Mouse (Mus musculus) left cerebral cortex, adult 18-20 months (tissue): Measurements from ENCODE around the gene Rnf186. TPM values are rescaled to one million over a fixed set of nuclear protein-coding genes. Genes with fewer than 3 reads are reported as not detected.
A peak's percentile ranks its signal among the peaks of the same experiment; 100 is the strongest.
"Not testable (repeated sequence)": the region's sequence is repeated elsewhere in the genome, so short reads cannot be mapped to it uniquely, and the experiment has no call there.

Source experiments
- DNase-seq, 2 experiments: peaks; one replicate each; pipeline ENCODE4 v3.0.0; 2021 to 2022; ENCODE audit warnings: low spot score in 2 of 2, mixed read lengths in 1 of 2
- total RNA-seq, 2 experiments: library from RNA; stranded (reverse); gene quantifications; 2 replicates each; pipeline ENCODE4 v1.2.3; 2021

The Rnf186 gene
- total RNA-seq, 2 experiments from 2014 or later: not detected

DNA sequence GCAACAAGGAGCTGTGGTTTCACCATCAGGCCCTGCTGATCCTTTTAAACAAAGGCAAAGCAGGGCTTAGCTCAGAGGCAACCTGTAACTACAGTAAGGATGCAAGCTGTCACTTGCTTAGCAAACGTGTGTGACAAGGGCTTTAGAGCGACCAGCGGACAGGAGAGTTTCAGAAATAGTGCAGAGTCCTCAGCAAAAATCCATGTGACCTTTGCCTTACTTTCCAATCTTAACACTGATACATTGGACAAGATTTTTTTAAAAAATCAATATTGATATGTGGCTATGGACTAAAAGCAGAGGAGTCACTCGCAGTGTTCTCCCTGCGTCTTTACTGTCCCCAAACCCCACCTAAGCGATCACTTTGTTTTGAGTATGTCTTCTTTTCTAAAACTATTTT lies 4.5 kb downstream of the Rnf186 start:
- DNase-seq: no peak

DNA sequence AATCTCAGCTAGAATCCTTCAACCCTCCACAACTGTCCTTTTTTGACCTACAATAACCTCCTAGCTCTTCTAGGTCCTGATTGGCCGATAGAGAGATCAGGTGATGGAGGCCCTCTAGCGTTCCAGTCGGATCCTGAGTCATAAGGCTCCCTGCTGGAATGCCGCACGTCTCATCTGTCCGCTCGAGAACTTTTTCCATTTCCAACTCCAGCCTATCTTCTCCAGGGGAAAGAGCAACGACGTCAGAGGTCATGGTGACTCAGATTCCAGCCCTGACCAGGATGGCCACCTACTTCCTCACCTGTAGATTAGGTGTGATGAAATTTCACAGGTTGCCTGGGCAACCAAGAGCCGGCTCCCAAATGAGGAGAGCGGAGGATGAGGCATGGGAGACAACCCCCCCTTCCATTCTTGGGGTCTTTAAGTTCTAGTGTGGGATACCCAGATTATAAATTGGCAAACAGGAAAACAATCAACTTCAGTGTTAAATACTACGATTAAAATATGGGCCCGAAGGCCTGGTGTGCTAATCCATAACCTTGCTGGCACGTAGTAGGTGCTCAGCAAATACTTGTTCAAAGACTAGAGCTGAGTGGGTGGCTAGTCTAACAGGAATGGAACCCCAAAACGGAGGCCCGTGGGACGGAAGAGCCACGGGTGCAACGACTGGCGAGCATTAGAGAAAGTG lies 5.4 kb downstream of the Rnf186 start:
- DNase-seq: peak; percentile 26 to 27

DNA sequence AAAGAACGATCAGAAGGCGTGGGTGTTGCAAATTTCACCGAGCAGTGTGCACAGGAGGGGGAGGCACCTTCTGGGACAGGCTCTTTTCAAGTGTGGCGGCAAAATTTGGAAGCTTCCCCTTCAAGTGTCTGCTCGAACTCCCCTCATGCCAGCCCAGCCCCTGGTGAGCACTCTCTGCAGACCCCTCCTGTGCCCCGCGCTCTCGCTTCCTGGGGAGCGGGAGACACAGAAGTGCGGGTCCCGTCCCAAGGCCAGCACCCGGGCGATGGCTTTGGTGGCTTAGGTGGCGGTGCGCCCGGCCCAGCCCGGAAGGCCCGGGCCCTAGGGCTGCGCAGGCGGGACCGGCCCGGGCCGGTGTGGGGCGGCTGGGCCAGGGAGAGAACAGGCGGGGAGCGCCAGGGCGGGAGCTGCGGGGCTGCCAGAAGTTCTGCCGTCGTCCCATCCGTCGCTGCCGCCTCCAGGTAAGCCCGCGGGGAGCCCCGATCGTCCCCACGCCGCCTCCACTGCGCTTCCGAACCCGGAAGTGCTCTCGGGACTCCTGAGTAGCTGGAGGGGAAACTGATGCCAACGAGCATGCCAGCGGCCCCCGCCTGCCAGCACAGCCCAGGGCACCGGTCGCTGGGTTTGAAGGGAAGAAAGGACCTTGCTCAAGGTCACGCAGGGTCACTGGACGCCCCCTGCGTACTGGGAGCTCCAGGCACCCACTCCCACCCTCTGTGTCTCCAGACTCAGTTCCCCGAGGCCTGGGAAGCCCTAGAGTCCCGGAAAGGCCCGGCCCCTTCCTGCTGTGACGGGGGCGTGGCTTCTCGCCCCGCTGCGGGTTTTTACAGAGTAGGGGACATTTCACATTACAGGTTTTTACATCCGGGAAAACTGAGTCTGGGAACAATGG lies 6.2 kb downstream of the Rnf186 start, which contains the start of gene Tmco4:
Tmco4 (plus strand) TSS at position 62 of the 892 bp plus-strand sequence.
- DNase-seq: peak; percentile 36 to 39

DNA sequence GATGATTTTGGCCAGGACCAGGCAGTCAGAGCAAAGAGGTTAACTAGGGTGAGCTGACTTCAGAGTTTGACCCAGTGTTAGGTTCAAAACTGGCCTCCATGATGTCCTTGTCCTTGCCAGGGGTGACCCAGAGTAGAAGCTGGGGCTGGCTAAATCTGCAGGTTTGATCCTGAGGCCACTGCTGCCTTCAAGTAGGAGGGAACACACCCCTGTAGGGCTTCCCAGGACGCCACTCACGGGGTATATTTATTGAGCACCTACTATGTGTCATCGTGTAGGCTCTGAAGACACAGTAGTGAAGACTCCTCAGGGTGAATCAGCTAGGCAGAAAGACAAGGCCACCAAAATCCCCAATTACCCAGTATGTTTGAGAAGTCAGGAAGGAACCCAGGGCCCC lies 6.8 kb downstream of the Rnf186 start:
- DNase-seq: no peak

DNA sequence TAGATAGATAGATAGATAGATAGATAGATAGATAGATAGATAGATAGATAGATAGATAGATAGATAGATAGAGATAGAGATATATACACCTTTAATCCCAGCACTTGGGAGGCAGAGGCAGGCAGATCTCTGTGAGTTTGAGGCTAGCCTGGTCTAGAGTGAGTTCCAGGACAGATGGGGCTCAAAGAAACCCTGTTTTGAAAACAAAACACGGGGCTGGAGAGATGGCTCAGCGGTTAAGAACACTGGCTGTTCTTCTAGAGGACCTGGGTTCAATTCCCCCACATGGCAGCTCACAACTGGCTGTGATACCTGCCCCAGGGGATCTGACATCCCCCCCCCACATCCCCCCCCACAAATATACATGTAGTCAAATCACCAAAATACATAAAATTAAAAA lies 7.6 kb downstream of the Rnf186 start:
- DNase-seq: not testable (repeated sequence)

DNA sequence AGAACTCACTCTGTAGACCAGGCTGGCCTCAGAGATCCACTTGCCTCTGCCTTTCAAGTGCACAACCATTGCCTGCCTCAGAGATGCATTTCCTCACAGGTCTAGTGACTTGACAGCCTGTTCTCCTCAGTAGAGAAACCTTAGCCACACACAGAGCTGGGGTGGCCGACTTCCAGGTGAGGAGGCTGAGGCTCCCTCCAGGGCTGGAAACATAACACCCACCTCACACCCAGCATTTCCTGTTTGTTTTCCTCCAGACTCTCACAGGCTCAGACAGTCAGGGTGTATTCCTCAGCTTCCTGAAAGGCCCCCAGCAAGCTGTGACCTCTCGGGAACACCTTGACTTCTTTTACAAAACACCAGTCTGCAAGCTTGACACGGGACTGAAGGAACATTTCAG lies 8.3 kb downstream of the Rnf186 start:
- DNase-seq: no peak

DNA sequence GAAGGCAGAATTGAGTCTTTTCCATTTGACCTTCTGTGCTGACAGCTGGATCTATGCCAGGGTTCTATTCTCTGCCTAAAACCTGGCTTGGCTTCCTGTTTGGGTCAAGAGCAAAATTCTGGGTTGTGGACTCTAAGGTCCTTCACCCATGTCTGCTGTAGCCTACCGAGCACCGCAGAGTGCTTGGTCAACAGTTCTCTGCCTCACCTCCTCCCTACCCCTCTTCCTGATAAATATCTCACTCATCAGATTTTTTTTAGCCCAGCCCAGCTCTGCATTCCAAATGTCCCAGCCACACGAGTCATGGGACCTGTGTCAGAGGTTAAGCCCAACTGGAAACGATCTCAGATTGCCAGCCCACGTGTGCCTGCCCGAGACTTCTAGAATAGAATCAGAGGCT lies 9.1 kb downstream of the Rnf186 start:
- no peak for DNase-seq

DNA sequence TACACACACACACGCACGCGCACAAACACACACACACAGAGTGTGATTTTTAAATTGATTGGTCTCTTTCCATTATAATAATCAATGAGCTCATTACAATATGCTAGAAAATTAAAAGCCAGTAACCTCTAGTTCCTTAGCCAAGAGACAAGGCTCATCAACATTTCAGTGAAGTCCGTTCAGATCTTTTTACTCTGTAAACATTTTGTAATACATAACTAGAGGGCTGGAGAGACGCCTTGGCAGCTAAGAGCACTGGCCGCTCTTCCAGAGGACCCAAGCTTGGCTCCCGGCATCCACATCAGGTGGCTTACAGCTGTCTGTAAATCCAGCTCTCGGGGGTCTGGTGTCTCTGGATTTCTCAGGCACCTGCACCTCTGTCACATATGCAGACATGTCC lies 13.1 kb downstream of the Rnf186 start:
- no peak for DNase-seq

DNA sequence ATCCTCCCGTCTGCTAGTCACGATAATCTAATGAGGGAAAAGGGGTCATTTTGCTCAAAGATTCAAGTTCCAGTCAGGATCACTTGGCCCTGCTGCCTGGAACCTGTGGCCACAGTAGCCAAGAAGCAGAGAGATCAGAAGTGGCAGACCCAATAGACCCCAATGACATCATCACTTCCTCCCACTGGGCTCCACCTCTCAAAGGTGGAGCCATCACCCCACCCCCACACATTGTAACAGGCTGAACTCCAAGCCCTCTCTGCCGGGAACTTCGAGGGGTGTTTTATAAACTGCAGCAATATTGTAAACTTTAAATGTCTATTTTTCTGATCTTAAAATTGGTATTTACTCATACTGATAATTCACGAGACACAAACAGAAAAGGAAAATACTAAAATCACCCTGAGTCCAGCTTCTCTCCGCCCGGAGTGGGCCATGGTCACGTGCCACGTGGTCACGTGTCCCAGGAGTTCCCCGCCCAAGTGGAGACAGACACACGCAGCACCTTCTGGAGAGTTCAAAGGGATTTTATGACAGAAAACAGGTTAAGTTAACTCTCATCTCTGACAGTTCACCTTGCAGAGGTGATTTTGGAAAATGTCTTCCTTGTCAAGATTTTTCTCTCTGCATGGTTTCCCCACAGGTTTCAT lies 14.0 kb downstream of the Rnf186 start:
- DNase-seq: no peak

DNA sequence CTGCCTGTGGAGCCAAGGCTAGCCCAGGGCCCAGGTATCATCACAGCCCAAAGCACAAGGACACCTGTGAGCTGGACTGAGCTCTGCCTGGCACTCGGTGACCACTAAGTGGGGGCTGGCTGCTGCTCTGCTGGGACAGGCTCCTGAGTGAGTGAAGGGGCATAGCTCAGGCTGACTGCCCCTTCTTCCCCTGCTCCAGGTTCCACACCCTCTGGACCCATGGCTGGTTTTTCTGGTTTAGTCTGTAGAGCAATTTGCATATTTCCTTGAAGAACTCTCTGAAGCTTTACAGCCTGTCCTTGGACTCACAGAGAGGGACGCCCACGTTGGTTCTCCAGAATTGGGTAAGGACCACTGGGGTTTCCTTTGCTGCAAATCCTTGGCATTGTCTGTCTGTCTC lies 16.5 kb downstream of the Rnf186 start:
- no peak for DNase-seq

DNA sequence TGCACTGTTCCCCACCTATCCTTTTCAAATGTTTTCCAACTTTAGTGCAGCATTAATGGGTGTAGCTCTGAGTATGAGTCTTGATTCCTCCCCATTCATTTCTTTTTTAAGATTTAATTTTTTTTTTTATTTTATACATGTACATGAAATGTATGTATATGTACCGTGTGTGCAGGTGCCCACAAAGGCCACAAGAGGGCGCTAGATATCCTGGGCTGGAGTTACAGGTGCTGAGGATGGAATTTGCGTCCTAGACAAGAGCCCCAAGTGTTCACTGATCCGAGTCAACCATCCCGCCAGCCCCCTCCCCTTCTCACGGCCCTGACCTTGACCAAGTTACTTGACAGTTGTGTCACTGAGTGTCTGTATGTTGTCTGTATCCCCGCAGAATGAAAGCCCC lies 17.8 kb downstream of the Rnf186 start:
- no peak for DNase-seq

DNA sequence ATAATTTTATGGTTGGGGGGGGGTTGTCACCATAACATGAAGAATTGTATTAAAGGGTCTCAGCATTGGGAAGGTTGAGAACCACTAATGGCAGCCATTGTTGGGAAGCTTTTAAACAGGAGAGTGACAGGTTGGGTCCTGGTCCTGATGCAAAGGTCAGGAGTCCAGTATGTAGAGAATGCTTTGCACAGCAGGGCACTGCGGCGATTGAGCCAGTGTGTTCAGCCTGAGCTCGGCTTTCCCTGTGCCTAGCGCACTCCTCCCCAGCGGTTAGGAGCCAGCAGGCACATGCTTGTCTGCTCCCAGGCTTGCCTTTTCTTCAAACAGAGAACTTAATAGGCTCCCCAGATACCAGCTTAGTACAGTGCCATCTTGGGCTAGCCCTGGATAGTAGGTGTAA lies 19.4 kb downstream of the Rnf186 start:
- no peak for DNase-seq

DNA sequence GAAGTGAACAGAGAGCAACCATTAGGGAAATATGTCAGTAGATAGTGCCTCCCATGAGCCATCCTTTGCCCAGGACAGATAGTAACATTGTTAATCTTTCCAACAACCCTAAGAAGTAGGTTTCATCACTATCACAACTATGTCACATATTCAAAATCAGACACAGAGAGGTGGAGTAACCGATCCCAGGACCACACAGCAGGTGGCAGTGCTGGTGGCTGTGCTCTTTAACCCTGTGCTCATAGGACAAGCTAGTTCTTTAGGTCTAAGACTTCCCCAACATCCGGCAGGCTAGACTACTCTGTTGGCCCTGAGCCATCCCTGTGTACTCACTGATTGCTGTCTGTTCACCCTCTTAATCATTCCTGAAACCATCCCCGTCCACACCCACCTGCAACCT lies 27.5 kb downstream of the Rnf186 start:
- no peak for DNase-seq

DNA sequence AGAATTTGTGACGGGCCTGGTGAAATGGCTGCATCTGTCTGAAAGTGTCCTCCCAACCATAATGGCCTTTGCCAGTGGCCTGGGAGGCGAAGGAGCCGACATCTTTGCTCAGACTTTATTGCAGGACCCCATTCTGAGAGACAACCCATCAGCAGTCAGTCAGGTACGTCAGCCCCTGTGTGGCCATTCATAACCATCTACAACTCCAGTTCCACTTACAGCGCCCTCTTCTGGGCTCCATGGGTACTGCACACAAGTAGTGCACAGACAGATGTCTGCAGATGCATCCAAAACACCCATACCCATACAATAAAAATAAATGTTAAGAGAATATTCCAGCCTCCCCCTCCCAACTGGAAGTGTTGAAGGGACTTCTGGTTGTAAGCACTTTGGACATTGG lies 29.5 kb downstream of the Rnf186 start:
- DNase-seq: no peak

DNA sequence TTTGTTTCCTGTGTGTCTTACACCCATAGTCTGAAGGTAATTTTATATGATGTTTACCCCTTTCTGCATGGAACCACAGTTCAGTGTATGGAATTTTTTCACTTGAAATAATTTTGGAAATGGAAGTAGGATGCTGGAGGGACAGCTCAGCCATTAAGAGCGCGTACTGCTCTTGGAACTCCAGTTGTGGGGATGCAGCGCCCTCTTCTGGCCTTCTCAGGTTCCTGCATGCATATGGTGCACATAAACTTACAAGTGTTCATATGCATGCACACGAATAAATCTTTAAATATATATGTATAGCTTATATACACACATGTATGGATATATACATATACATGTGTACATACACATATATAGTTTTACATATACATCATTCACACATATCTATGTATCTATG lies 30.2 kb downstream of the Rnf186 start:
- DNase-seq: no peak

DNA sequence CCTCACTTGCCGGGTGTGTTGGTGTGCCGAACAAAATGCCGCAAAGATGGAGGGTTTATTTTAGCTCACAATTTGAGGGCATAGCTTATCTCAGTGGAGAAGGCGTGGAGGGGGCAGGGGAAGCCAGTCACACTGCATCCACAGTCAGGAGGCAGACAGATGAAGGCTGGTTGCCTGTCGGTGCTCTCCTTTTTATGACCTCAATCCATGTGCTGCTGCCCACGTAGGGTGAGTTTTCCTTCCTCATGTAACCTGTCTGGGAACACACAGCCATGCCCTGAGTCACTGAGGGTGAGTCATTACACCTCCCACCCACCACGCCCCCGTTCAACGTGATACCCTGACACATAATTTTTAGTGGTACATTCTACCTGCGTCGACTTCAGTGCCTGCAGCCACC lies 31.7 kb downstream of the Rnf186 start:
- peak; percentile 48 to 69 for DNase-seq

DNA sequence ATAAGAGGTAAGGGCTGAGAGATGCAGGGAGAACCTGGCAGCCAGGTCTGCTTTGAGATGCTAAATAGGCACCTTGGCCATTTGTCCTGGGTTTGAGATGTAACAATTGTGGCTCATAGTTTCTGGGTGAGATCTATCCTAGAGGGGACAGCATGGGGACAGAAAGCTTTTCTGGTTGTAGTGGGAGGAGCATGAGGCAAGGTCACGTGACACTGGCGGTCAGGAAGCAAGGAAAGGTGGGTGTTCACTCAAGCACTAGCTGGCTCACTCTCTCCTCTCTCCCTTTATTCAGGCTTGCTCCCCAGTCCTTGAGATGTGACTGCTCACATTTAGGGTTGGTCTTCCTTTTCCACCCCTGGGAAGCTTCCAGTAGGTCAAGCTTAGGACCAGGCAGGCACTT lies 34.1 kb downstream of the Rnf186 start:
- DNase-seq: no peak

DNA sequence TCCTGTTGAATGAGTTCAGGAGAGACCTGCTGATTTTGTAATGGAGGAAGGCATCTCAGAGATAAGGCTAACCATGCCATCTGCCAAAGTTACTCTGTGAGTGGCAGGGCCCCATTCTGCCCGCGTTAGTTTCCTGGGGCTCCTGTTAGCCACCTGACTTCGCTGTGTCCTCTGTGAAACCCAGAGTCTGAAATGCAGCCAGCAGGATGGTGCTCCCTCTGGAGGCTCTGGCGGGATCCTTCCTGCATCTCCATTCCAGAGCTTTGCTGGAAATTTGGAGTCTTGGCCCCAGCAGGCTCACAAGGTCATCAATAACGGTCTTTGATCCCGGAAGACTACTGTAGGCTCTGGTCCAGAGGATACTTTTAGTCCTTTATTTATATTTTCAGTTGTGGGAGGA lies 34.5 kb downstream of the Rnf186 start:
- peak in 1 of 2 experiments; percentile 37 for DNase-seq

DNA sequence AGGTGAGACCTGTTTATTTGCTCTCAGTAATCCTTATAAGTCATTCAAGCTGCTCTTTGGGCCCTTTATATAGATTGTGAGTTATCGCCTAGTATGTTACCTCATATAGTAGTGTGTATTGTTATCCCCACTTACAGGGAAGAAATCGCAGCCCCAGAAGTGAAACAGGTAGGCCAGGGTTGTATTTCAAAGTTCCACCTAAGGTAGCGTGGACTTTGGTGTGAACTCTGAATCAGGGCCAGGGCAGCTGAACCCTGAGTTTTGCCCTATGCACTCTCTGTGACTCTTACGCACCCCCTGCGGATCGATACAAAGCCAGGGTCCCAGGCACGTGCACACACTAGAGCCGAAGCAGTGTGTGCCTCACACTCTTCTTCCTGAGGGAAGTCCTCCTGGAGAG lies 37.2 kb downstream of the Rnf186 start:
- no peak for DNase-seq

DNA sequence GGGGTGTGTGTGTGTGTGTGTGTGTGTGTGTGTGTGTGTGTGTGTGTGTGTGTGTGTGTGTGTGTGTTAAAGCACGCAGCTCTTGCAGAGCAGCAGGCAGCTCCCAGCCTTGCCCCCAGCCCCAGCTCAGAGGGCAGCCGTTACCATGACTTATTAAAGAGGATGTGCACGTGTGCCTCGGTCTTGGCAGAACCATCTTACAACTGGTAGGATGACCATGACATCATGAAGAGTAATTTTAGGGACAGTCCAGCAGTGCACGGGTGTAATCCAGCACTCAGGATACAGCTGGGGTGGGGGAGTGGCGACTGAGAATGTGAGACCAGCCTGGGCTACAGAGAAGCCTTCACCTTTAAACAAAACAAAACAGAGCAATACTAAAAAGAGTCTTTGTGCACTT lies 38.3 kb downstream of the Rnf186 start:
- DNase-seq: no peak

DNA sequence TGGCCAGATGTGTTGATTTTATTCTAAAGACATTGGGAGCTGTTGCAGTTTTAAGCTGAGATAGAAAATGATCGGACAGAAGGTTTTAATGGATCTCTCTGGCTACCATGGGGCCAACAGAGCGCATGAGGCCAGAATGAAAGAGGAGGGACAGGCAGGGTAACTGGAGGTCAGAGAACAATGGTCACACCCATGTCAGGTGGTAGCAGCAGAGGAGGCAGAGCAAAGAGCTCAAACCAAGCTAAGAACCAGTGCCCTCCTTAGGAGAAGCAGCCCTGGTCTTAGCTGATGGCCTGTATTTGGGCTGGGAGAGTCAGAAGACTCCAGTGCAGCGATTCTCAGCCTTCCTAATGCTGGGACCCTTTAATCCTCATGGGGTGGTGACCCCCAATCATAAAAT lies 40.4 kb downstream of the Rnf186 start:
- DNase-seq: no peak

DNA sequence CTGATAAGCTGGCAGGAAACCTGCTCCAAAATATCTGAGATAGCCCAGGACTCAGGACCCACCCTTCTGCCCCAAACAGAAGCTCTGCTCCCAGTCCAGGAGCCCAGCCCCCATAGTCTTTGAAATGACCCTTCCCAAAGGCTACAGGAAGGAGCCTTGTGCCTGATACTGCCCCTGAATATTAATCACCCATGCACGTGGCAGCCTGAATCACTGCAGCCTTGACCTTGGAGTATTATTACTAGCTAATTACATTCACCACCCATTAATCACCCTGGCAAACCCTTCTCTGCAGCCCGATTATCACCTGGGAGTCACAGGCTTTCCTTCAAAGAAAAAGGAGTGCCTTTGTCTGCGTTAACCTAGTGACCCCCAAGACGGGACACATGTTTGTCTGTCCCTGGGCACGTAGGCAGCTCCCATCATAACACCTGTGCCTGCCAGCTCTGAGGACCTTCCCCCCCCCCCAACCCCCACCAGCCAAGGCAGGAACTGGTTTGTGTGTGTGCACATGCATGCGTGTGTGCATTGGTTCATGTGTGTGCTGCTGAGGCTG lies 41.1 kb downstream of the Rnf186 start:
- DNase-seq: no peak
